Mouse (Mus musculus): ENCODE results near the gene Iqgap1.

Iqgap1 gene

DNA sequence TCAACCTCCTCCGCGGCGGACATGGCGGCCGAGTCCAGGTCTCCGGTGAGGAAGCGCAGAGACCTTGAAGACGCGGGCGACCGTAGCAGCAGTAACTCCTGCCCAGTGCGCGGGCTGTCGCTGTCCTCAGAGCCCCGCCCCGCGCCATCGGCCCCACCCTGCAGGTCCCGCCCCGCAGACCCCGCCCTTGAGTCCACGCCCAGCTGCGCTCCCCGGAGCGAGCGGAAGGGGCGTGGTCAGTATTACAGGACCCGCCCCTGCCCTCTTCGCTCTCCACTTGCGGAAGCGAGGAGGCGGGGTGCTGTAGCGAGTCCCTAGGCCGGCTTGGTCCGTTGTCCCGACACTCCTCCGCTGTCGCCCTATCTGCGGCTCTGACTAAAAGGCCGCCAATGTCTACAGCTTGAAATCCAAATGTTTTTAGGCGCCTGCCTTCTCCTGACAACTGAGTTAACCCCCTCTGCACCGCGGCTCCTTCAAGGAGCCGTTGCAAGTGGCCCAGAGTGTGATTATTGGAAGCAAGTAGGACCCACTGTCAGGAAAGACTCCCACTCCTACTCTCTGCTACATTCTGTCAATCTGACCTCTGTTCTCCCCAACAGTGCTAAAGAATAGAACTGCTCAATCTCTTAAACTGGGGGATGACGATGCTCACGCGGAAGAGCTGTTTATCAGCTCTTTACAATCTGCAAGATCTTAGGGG, 22.5 kb downstream of the Iqgap1 start:
- peak; percentile 95 for DNase-seq (ENCODE audit: low read depth, low spot score)

DNA sequence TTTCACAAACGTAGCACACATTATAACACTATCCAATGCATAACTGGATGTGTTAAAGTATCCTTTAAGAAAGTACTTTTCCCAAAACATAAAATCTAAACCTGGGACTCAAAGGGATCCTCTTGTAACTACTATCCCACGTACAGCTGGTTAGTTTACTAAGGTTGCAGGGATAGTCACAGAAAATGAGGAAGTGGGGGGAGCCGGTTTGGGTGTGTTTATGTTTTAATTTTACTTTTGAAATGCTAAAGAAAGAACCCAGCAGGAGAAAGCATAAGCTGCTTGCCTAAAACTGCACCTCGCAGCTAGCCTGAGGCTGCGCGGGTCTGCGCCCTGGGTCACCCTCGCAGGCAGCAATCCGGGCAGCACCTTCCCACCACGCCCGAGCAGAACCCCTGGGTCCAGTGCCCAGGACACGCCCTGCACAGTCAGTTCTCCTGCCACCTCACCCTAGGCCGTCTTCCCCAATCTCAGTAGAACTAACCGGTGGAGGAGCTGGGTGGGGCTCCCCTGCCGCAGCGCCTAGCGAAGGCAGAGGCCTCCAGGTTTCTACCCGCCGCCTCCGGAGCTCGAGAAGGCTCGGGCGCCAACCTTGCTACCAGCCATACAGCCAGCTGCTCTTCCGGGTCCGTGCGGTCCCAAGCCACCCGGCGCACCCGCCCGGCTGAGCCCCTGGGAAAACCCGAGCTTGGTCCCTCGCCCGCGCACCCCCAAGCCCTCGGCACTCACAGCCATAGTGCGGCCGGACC, 23.2 kb downstream of the Iqgap1 start:
- DNase-seq (ENCODE audit: low read depth, low spot score), result peak; percentile 69

DNA sequence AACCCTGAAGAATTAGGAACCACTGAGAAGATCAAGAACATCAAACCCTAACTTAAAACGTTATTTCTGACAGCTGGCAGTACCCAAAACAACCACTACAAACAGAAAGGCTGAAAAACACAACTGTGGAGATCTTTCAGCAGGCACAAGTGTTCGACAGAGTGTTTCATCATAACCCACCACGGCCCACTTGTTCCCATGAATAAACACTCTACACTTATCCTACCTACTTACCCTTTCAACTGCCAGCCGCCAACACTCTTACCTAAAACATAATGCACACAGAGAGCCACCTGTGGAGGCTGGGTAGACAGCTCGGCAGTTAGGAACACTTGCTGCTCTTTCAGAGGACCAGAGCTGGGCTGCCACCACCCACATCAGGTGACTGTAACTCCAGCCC, 26.5 kb downstream of the Iqgap1 start:
- no peak for DNase-seq (ENCODE audit: low read depth, low spot score)

DNA sequence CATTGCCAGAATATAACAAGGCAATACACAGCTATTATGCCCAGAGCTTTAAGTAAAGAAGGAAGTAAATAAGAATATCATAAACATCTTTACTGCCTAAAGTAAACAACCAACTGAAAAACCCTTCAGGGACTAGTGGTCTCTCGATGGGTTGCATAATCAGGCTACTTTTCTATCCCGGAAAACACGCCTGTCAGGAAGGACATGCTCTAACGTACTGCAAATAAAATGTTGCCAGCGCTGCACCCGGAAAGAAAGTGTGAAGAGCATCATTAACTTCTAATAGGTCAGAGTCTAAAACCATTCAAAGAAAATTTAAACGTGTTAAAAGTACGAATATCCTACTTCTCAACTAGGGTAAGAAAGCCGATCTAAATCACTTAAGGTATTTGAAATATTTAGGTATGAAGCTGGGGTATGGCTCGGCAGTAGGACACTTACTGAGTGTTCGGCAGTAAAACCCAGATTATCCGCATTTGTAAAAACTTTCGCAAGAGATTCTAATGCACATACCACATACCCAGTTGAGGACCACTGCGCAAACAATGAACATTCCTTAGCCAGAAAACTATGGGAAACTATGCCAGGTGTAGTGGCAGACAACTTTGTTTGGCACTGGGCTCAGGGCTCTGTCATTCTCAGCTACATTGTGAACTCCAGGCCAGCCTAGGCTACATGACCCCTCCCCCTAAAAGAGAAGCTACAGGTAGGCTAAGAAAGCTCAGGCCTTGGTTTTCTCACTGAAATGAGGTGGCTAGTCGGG, 28.8 kb downstream of the Iqgap1 start:
- DNase-seq (ENCODE audit: low read depth, low spot score), result no peak

DNA sequence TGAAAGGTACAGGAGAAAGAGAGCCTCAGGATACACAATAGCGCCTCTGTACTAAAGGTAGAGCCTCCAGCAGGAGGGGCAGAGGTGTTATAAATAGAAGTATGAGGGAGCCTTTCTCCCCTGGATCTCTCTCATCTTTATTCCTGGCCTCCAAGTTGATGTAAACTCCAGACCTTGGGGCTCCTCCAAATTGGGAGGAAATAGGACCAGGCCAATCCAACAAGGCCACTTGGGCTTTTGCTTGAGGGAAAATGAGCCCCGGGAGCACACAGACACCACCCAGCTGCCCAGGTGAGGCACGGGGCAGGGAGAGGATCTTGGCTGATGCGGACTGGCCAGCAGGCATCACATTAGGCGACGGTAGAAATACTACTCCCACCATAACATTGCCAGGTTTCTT, 29.5 kb downstream of the Iqgap1 start:
- no peak for DNase-seq (ENCODE audit: low read depth, low spot score)

DNA sequence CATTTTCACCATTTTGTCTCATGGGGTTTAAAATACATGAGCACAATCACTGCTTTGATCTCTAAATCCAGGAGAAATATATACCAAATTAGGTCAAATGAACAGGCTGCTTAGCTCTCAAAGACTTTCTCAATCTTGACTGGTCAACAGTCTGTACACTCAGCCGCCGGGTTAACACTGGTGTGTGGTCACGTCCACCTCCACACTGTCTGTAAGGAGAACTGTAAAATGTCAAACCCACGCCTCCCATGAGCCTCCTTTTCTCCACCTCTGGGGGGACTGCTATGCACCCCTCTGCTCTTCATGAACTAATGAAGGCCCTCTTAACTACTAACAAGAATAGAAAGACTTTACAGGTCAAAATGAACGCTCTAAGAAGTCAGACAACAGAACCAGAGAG, 36.2 kb downstream of the Iqgap1 start:
- DNase-seq (ENCODE audit: low read depth, low spot score), result no peak

DNA sequence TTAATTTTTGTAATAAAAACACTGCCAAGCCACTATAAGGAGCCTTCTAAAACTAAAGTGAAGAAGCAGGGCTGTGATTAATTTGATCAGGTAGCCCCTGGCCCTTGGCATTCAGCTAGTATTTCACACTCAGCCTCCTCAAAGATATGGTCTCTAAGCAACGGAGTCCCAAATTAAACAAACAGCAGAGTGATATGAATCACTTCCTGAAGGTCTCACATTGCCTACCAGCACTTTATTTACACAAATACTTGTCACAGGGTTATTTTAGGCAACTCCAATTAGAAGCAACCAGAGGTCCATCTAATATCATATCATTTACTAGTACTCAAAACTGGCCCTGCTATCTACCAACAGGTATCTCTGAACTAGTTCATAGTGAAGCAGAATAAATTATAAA, 36.7 kb downstream of the Iqgap1 start:
- DNase-seq (ENCODE audit: low read depth, low spot score), result no peak

DNA sequence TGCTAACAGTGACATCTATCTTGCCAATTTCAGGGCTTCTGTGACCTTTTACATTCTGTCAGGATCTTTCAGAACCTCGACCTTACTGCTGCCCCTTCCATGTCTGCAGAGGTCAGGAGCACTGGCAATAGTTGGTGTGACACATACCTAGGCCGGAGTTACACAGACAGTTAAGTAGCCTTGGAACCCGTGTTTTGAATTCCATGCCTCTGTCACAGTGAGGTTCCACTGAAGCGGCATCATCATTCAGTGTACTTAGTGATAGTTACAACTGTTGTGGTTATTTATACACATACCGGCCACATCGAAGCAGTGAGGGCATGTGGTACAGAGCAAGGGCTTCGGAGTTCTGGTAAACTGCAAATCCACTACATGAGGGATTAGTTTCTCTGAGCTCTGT, 37.8 kb downstream of the Iqgap1 start:
- DNase-seq (ENCODE audit: low read depth, low spot score), result no peak

DNA sequence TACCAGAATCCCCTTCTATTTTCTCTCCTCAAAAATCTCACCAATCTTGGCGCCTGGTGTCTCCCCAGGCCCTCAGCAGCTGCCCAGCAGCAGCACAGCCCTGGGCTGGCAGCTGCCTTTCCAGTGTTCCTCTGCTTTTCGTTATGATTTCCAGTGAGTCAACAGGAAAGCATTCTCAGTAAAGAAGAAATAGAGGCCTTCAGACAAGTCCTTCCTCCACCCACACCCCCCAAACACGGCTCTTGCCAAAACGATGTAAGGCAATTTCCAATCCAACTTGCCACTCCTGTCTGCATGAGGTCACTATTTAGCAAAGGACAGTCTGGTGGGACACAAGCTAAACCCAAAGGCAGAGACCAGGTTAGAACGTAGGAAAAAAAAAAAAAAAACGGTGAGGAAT, 39.0 kb downstream of the Iqgap1 start:
- DNase-seq (ENCODE audit: low read depth, low spot score), result no peak

DNA sequence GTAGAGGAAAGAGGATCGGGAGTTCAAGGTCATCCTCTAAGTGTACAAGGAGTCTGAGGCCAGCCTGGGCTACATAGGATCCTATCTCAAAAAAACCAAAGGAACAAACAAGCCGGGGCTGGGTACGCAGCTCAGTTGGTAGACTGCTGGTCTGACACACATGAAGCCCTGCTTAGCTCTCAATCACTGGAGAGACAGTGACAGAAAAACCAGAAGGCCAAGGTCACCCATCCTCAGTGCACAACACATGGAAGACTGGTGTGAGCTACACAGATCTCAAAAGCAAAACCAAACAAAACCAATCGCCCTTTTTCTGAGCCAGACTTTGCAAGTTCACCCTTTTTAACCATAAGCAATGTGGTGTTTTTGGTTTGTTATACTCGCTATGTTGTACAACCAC, 41.9 kb downstream of the Iqgap1 start:
- DNase-seq (ENCODE audit: low read depth, low spot score), result peak; percentile 31

DNA sequence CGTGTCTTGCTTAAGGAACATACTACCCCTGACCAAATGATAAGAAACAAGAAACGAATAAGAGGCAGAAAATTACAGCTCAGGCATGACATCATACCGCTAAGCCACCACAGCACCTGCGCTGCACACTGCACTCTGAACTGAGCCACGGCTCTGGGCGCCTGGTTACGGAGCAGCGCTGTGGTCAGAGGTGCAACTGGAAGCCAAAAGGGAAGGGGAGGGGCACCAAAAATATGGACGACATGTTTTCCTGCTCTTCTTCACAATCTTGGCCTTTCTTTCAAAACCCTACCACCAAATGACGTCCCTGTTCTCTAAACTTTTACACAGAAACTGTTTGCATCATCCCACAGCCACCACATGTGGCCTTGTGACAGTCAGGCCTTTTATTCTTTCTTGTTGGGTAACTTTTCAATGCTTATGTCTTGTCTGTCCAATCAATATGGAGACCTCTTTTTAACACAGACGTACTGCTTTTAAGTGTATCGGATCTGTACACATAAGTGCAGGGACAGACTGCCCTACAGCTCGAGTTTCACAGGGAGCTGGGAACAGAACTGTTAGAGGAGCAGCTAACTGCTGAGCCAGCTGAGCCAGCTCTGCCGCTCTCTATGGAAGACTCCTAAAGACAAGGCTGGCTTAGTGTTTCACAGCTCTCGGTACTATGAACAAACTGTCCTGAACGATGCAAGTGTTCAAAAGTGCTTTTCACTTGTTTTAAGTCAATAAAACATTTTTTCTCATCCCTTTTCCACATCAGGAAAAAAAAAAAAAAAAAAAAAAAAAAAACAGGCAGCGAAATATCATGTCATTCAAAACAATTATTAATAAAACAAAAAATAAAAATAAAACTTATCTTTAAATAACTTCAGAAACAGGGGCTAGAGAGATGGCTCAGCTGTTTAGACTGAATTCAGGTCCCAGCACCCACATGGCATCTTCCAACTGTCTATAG, 43.3 kb downstream of the Iqgap1 start:
- DNase-seq (ENCODE audit: low read depth, low spot score), result peak; percentile 74

DNA sequence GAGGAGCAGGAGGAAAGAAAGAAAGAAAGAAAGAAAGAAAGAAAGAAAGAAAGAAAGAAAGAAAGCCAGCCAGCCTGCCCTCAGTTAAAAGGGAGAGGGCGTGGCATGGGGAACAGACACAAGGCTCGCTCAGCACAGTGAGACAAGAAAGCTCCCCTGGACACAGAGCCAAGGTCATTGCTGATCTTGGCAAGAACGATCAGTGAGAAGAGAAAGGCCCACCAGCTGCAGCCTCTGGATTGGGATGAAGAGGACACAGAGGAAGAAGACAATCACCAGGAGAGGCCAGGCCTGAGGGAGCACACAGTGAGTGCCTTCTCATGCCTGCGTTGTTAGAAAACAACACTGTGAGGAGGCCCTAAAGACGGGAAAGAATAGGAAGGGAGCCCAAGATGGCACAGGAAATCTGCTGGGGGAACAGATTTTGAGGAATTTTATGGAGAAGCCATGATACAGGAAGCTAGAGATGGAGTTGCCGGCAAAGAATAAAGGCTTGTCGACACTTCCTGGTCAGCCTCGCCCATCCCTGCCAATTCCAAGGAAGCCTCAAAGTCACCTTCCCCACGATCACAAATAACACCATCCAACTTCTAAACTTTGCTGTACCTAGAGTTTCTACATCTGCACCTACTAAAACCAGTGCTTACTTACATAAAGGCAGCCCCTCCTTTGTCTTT, 44.2 kb downstream of the Iqgap1 start:
- DNase-seq (ENCODE audit: low read depth, low spot score), result peak; percentile 87

DNA sequence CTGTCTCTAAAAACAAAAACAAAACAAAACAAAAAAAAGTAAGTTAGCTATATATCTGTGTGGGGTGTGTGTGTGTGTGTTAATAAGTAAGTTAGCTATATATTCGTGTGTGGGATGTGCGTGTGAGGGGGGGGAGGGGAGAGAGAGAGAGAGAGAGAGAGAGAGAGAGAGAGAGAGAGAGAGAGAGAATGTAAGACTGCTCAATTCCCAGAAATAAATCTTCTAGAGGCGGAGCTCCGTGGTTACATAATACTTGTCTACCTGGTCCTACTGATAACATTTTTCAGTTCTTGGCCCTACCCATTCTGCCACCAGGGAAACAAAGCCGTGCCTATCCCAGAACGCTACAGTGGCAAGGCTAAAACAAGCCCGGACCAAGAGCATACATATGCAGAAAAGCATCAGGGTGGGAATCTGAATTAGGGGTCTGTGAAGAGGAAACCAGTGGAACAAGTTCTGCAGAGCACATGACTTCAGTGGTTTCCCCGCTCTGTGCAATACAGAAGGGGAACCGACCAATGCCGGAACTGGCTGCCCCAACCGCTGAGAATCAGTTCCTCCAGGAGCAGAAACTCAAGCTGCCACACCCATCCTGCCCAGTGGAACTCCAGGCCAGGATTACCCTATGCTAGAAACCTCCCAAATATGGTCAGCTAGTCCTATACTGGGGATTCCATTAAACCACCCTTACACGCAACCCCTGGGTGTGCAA, 46.7 kb downstream of the Iqgap1 start:
- DNase-seq (ENCODE audit: low read depth, low spot score), result peak; percentile 97

DNA sequence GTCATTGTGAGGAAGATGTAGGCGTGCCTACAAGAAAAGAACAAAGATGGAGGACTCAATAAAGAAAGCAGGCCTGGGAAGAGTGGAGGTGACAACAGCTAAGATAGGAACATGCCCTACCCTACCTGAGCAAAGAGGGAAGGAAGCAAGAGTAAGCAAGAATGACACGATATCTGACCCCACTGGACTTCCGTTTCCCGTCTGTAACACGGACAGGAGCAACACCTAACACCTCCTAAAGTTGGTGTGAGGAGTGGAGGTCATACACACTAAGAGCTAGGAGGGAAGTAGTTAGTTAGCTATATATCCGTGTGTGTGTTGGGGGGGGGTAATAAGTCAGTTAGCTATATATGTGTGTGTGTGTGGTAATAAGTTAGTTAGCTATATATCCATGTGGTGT, 47.4 kb downstream of the Iqgap1 start:
- no peak for DNase-seq (ENCODE audit: low read depth, low spot score)

DNA sequence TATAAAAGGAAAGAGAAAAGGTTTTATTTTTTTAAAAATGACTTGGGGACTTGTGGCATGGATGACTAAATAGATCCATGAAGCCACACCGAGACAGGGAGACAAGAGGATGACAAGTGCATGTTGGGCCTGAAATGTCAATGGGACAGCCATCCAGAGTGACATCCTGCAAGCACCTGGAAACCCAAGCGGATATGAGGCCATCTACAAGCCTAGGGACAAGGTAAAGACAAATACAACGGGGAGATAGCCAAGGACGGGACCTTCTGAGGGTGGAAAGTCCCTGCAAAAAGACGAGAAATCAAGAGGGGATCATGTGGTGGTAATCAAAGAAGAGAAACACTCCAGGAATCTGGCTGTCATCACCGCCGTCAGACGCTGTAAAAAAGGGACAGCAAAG, 48.6 kb downstream of the Iqgap1 start:
- no peak for DNase-seq (ENCODE audit: low read depth, low spot score)

DNA sequence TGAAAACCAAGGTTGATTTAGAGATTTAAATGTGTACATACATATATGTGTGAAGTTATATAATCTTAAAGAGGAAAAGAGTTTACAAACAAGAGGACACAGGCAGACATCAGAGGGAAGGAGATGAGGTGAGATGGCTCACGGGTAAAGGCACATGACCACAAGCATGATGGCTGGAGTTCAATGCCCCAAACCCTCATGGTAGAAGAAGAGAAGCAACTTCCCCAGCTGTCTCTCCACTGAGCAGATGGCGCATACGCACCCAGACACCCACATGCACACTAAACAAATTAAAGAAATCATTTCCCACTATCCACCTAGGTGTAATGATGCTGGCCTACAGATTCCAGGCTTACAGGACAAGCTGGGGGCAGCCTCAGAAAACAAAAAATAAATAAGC, 49.7 kb downstream of the Iqgap1 start:
- DNase-seq (ENCODE audit: low read depth, low spot score), result no peak

DNA sequence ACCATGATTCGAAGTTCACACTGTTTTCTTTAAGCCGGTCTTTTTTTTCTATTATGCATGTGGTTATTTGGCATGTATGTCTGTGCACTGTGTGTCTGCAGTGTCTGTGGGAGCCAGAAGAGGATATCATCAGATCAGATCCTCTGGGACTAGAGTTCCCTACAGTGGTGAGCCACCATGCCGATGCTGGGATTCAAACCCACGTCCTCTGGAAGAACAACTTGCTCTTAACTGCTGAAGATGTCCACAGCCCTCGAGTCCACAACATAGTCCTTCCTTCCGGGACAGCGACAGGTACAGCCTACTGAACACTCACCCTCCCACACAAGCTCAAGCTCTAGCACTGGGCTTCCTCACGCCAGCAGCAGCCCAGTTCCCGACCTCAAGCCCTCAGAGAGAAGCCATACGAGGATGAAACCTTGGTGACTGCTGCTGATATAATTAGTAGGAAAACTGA, 50.3 kb downstream of the Iqgap1 start:
- no peak for DNase-seq (ENCODE audit: low read depth, low spot score)

DNA sequence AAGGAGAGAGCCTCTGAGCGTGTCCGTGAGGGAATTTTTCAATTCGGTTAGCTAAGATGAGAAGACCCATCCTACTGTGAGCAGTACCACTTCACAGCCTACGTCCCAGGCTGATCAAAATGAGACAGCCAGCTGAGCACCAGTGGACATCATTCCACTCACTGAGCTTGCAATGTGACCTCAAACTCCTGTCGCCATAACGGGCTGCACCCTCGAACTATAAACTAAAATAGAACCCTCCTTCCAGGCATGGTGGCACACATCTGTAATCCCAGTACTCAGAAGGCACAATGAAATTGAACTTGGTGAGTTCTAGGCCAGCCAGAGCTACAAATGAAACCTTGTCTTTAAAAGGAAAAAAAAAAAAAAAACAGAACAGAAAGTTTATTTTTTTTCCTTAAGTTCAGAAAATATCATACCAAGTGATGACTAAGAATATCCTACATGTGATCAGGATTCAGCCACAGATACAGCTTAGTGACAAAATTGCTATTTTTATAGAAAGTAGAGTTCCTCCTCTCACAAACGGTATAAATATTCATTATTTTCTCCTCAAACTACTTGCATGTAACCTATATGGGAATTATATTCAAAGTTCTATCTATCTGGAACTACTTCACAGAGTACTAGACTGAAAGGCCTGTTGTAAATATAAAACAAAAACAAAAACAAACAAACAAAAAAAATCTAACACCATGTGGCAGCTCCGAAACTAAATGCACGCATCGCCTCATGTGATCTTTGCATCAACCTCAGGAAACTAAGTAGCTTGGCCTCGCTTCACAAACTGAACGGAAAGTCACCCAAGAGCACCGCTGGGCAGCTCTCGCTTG, 50.9 kb downstream of the Iqgap1 start:
- no peak for DNase-seq (ENCODE audit: low read depth, low spot score)

Data from R1 (cell line).